Mouse (Mus musculus): Measurements from ENCODE around the gene Rpl3. TPM values are rescaled to one million over a fixed set of nuclear protein-coding genes. Genes with fewer than 3 reads are reported as not detected.

Gene Rpl3
- polyA plus RNA-seq, 1 experiment from 2014 or later = 706 TPM

DNA sequence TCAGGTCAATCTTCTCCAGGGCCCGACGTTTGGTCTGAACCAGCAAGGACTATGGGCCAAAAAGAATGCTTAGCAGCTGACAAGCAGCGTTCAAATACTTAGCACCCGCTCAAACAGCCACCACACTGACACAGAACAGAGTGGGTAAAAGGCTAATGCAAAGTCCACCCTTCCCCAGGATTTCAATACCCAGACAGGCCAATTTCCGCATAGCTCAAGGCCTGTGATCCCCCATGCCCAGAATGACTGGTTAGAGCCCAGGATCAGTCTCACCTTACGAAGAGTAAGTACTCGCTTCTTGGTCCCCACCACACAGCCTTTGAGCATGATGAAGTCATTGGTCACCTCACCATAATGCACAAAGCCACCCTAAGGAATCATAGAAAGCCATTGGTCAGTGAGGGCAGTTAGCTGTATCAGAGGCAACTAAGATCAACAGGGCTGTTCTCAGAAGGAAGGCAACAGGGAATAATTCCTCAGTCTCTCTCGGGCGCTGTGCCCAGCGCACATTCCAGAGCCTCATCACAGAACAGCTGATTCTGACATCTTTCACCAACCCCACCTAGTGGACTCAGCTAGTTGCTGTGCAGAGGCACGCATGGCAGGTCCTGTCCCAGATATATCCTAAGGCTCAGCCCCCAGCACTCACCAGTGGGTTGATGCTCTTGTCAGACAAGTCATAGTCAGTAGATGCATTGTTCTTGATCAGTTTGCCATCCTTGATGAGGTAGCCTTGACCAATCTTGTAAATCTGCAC, 13.4 kb downstream of the Rpl3 start:
- no peak overlapping the region for H3K4me3 ChIP-seq (ENCODE audit: low read depth, low read length)
- H3K4me2 ChIP-seq (replicated peaks; ENCODE audit: low read depth) = no peak overlapping the region
- H3K27ac ChIP-seq (replicated peaks) = no peak overlapping the region
- H3K9ac ChIP-seq (ENCODE audit: low read length) = no peak overlapping the region
- no peaks in the 10 kb centered on the region for H3K9me3 ChIP-seq (ENCODE audit: control insufficient read depth, low read length)
- no peaks in the 10 kb centered on the region for H3K27me3 ChIP-seq (ENCODE audit: control insufficient read depth, insufficient read depth, low read length)
- ATAC-seq (ENCODE audit: low FRiP score, low TSS enrichment) (no peak), DNase-seq (ENCODE audit: low spot score) (peak; percentile 17)
- TF ChIP-seq CTCF (IDR thresholded peaks at IDR 0.05; ENCODE audit: low read depth) = peak; percentile 43
- no peak for TF ChIP-seq EP300 (optimal IDR thresholded peaks at IDR 0.05)
- H3K36me3 ChIP-seq (ENCODE audit: control insufficient read depth, insufficient read depth, low read length) = peaks cover 29% of the 10 kb centered on the region
- peaks cover 2% of the 10 kb centered on the region; the same call in 1 of the 2 replicates for H3K4me1 ChIP-seq (replicated peaks; ENCODE audit: control insufficient read depth, insufficient read depth)
- WGBS = 64% methylated on average over 11 of the region's 11 CpGs

- H3K27ac ChIP-seq (replicated peaks) = peak overlapping the region; percentile 79
- no peak overlapping the region for H3K4me3 ChIP-seq (ENCODE audit: low read depth, low read length)
- H3K9ac ChIP-seq (ENCODE audit: low read length) = no peak overlapping the region
- peaks cover 2% of the 10 kb centered on the region; the same call in 1 of the 2 replicates for H3K4me1 ChIP-seq (replicated peaks; ENCODE audit: control insufficient read depth, insufficient read depth)
- H3K27me3 ChIP-seq (ENCODE audit: control insufficient read depth, insufficient read depth, low read length) = no peaks in the 10 kb centered on the region
- H3K36me3 ChIP-seq (ENCODE audit: control insufficient read depth, insufficient read depth, low read length) = peaks cover 29% of the 10 kb centered on the region
- no peak overlapping the region for H3K4me2 ChIP-seq (replicated peaks; ENCODE audit: low read depth)
- peak; percentile 81 for DNase-seq (ENCODE audit: low spot score)
- TF ChIP-seq EP300 (optimal IDR thresholded peaks at IDR 0.05) (no peak), CTCF (IDR thresholded peaks at IDR 0.05; ENCODE audit: low read depth) (peak; percentile 88)
- H3K9me3 ChIP-seq (ENCODE audit: control insufficient read depth, low read length) = no peaks in the 10 kb centered on the region
- ATAC-seq (ENCODE audit: low FRiP score, low TSS enrichment) = peak; percentile 38
- WGBS = 4% methylated on average over 2 of the region's 2 CpGs
Observed at GRCm38 (mm10) chr15:80076338-80077136, 15.1 kb downstream of the Rpl3 start.

DNA sequence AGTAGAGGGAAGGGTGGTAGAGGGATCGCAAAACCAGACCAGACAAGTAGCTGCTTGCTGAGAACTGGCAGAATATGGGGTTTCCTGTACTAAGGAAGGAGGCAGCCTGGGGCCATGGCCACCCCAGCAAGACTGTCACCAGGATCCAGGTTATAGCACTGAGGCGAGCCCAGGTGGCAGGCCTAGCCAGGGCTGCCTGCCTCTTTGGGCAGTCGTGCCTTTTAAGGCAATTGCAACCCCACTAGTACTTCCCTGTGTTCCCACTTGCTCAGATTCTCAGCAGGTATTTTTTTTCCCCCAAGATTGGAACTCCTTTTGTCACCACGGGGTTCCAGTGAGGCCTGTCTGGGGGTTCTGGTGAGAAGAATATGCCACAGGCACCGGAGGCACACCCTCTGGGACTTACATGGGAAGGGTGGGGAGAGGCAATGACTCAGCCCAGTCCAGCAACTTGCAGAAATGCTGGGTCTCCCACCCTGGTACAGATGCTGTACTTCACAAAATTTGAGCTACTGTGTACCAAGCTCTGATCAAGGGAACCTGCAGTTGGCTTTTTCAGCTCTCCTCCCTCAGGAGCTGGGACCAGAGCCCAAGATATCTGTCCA, 15.8 kb downstream of the Rpl3 start:
- 28% methylated on average over 5 of the region's 5 CpGs for WGBS
- H3K4me1 ChIP-seq (replicated peaks; ENCODE audit: control insufficient read depth, insufficient read depth) = peaks cover 2% of the 10 kb centered on the region; the same call in 1 of the 2 replicates
- peak; percentile 54 for ATAC-seq (ENCODE audit: low FRiP score, low TSS enrichment)
- no peaks in the 10 kb centered on the region for H3K27me3 ChIP-seq (ENCODE audit: control insufficient read depth, insufficient read depth, low read length)
- H3K9ac ChIP-seq (ENCODE audit: low read length) = peak overlapping the region; percentile 18; the same call in 1 of the 2 replicates
- H3K4me2 ChIP-seq (replicated peaks; ENCODE audit: low read depth) = no peak overlapping the region
- H3K36me3 ChIP-seq (ENCODE audit: control insufficient read depth, insufficient read depth, low read length) = peaks cover 23% of the 10 kb centered on the region
- H3K4me3 ChIP-seq (ENCODE audit: low read depth, low read length) = no peak overlapping the region
- TF ChIP-seq EP300 (optimal IDR thresholded peaks at IDR 0.05) (no peak), CTCF (IDR thresholded peaks at IDR 0.05; ENCODE audit: low read depth) (no peak)
- H3K27ac ChIP-seq (replicated peaks) = peak overlapping the region; percentile 79
- DNase-seq (ENCODE audit: low spot score) = peak; percentile 53
- H3K9me3 ChIP-seq (ENCODE audit: control insufficient read depth, low read length) = no peaks in the 10 kb centered on the region

DNA sequence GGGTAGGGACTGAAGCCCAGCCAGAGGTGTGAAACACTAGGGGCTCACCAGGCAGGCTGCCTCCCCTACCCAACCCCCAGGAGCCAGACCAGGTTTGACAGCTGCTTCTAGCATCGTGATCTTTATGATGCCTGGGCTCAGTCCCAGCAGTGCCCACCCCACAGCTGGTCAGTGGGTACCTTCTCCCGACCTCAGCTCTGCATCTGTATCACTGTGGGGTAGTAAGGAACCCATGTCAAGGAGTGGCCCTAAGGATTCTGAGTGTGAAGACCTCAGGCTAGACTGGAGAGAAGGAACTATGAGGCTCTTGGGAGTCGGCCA, 16.3 kb downstream of the Rpl3 start:
- 0 out of 2 replicates have a peak overlapping the region, but pooled peaks have one; percentile 18 for H3K9ac ChIP-seq (ENCODE audit: low read length)
- H3K27ac ChIP-seq (replicated peaks) = peak overlapping the region; percentile 79
- ATAC-seq (ENCODE audit: low FRiP score, low TSS enrichment) (no peak), DNase-seq (ENCODE audit: low spot score) (no peak)
- TF ChIP-seq CTCF (IDR thresholded peaks at IDR 0.05; ENCODE audit: low read depth) = no peak
- no peak for TF ChIP-seq EP300 (optimal IDR thresholded peaks at IDR 0.05)
- no peaks in the 10 kb centered on the region for H3K27me3 ChIP-seq (ENCODE audit: control insufficient read depth, insufficient read depth, low read length)
- WGBS = 21% methylated on average over 3 of the region's 3 CpGs
- H3K9me3 ChIP-seq (ENCODE audit: control insufficient read depth, low read length) = no peaks in the 10 kb centered on the region
- H3K36me3 ChIP-seq (ENCODE audit: control insufficient read depth, insufficient read depth, low read length) = peaks cover 21% of the 10 kb centered on the region
- H3K4me3 ChIP-seq (ENCODE audit: low read depth, low read length) = no peak overlapping the region
- H3K4me2 ChIP-seq (replicated peaks; ENCODE audit: low read depth) = no peak overlapping the region
- H3K4me1 ChIP-seq (replicated peaks; ENCODE audit: control insufficient read depth, insufficient read depth) = peaks cover 2% of the 10 kb centered on the region; the same call in 1 of the 2 replicates

GRCm38 (mm10) chr15:80074663-80075373, 16.9 kb downstream of the Rpl3 start:
- Histone ChIP-seq H3K9me3 (ENCODE audit: control insufficient read depth, low read length) (no peaks in the 10 kb centered on the region), H3K9ac (ENCODE audit: low read length) (no peak overlapping the region), H3K4me1 (replicated peaks; ENCODE audit: control insufficient read depth, insufficient read depth) (peaks cover 2% of the 10 kb centered on the region; the same call in 1 of the 2 replicates), H3K27ac (replicated peaks) (peak overlapping the region; percentile 79), H3K27me3 (ENCODE audit: control insufficient read depth, insufficient read depth, low read length) (no peaks in the 10 kb centered on the region), H3K4me3 (ENCODE audit: low read depth, low read length) (no peak overlapping the region), H3K4me2 (replicated peaks; ENCODE audit: low read depth) (no peak overlapping the region), H3K36me3 (ENCODE audit: control insufficient read depth, insufficient read depth, low read length) (peaks cover 15% of the 10 kb centered on the region)
- 64% methylated on average over 6 of the region's 6 CpGs for WGBS
- ATAC-seq (ENCODE audit: low FRiP score, low TSS enrichment) (no peak), DNase-seq (ENCODE audit: low spot score) (no peak)
- no peak for TF ChIP-seq EP300 (optimal IDR thresholded peaks at IDR 0.05)
- no peak for TF ChIP-seq CTCF (IDR thresholded peaks at IDR 0.05; ENCODE audit: low read depth)

All from stomach, postnatal 0 days (tissue).